Mouse (Mus musculus): ENCODE results near the gene Rgmb.

Gene Rgmb

GRCm38 (mm10) chr17:15821706-15822105, 9.1 kb downstream of the Rgmb start:
- DNase-seq: no peak

GRCm38 (mm10) chr17:15820761-15821160, 10.1 kb downstream of the Rgmb start:
- no peak for DNase-seq

DNA sequence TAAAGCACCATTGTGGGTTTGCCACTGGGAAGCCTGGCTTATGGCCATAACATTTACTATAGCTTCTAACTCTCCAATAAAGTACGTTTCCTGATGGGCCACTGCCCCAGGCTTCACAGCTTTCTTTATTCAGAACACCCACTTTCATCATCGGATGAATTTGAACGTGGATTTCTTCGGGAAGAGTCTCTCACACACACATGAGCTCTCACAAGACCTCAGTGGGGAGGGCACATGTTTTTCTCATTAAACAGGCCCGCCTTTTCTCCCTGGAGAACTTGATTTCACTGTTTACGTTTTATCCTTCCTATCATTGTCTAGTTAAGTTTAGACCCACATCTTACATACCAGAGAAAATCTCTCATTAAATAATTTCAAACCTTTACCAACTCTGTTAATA, 10.7 kb downstream of the Rgmb start:
- no peak for DNase-seq

- no peak for DNase-seq
Observed at GRCm38 (mm10) chr17:15818372-15818771, 12.5 kb downstream of the Rgmb start.

GRCm38 (mm10) chr17:15817634-15818033, 13.2 kb downstream of the Rgmb start:
- DNase-seq: no peak

DNA sequence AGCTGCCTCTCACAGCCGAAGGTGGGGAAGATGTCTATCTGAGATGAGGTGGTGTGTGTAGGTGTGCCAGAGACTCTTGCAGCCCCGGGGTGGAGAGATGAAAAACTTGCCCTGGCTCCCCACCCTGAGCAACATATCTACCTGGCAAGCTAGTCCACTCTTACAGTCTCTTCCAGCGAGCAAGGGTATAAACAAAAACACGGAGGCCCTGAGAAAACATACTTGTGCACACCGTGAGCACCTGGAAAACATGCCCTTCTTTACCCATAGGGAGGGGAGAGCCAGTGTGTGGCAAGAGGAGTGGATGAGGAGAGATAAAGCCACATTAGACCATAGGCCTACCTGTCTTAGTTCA, 13.8 kb downstream of the Rgmb start:
- DNase-seq: no peak

- DNase-seq: no peak
Observed at GRCm38 (mm10) chr17:15816379-15817095, 14.3 kb downstream of the Rgmb start.

GRCm38 (mm10) chr17:15815312-15816018, 15.4 kb downstream of the Rgmb start:
- DNase-seq: no peak

DNA sequence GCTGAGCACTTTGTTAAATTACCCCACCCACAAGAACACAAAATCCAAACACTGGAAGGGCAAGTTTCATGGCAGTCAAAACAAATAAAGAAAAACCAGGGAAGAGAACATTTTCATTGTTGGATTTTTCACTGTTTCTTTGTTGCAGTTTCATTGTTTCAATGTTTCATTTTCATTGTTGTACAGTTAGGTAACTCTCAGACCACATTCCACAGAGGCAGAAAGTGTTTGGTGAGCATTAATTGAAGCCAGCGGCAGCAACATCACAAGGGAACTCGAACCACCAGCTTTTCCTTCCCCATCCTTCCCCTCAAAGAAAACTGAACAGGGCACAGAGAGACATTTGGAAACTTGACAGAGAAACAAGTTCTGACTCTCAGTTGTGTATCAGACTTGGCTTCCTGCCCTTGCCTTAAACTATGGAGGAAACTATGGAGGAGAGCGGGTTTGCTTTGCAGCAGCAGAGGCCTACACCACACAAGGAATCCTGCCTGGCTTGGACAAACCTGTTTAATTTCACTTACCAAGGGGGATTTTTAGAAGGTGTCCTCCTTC, 17.1 kb downstream of the Rgmb start:
- DNase-seq: no peak

DNA sequence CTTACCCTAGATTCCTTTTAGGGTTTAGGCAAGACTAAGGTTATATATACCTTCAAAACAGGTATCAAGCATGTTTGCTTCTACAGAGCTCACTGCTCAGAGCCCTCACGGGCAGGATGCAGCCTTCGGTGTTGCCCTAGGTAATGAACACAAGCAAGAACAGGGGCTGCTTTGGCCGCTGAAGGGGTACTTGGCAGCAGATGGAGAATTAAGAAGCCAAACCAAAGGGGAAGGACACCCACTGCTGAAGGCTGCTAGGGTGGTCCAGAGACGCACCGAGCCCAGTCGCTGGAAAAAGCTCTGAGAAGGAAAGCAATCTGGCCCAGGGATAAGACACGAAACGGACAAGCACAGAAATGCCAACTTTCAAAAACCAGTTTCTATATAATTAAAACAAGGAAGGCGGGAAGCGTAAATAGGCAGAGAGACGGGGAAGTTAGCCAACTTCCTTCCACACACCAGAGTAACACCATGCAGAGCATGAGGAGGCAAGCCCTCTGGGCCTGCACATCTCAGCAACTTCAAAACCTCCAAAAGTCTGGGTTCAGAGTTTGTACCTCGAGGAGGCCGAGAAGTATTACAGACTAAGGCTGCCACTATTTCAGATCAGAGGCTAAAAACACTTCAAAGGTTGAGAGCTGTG, 18.6 kb downstream of the Rgmb start:
- DNase-seq: no peak

GRCm38 (mm10) chr17:15809949-15810348, 20.9 kb downstream of the Rgmb start:
- DNase-seq: no peak

GRCm38 (mm10) chr17:15808468-15809374, 22.1 kb downstream of the Rgmb start:
- DNase-seq: no peak

- DNase-seq: no peak
Observed at GRCm38 (mm10) chr17:15808015-15808414, 22.8 kb downstream of the Rgmb start.

- no peak for DNase-seq
Observed at GRCm38 (mm10) chr17:15807295-15807984, 23.4 kb downstream of the Rgmb start.

DNA sequence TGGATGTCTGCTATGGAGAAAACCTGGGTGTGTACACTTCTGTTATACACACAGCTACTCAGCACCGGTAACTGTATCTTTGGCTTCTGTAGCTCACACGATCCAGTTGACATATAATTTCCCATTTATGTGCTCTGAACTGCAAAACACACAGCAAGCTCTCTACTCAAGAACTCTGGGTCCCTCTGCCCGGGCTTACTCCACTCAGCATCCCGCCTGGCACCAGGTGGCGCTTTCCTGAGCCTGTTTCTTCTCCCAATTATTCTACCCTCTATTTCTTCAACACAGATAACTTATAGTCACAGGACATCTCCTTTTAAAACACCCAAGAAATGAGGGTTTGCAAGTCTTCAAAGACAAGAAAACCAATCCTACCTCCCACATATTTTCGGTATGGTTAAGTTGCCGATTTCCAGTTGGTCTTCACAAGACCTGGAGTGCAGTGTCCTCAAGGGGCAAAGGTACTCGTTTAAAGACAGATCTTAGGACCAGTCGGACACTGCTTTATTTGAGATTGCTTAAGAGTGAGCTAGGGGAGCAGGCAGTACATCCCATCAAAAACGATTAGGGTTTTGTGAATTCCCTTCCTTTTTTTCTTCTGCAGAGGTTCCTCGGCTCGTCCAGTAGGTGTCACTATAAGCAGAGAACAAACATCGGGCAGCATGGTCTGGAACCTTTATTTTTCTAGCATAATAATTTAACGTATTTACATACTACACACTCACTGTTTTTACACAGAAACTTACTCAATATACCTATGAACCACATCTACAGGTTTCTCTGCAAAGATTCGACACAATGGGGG, 26.6 kb downstream of the Rgmb start:
- DNase-seq: no peak

DNA sequence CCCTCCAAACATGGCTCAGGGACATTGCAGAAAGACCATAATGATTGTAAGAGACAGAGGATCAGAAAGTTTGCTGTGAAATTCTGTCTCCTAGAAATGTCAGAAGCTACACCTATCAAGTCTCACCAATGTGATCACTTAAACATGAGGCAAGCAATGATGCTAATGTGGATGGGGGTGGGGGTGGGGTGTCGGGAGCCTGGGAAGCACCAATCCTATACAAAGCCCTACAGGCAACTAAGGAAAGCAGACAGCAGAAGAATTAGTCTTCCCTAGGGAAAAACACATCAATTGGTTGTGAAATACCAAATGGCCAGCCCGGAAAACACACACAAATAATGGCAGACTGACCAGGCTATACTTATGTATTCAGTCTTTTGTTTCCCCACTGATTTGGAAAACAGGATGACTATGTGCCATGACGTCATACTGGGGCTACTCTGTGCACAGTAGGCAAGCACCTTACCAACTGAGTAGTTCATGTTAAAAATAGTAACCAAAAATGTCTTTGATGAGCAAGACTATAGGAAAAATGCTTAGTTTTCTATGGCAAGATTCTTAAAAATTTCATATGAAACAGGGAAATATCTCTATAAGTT, 31.5 kb downstream of the Rgmb start:
- DNase-seq: no peak

GRCm38 (mm10) chr17:15790716-15791115, 40.1 kb downstream of the Rgmb start:
- DNase-seq: no peak

DNA sequence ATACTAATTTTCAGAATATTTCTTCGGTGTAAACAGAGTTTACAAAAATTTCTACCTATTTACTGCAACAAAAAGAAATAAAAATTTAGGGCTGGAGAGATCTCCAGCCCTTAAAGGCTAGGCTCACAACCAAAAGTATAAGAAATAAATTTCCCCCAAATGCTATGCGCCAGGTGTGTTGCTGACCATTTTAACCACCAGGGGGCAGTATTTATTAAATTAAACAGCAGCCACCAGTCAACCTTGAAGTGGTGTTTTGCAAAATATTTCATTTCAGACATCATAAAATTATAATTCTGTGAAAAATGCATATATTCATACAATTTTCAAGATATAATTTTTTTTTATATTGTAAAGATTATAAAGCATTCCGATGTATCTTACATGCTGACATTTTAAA, 43.8 kb downstream of the Rgmb start:
- peak; percentile 36 for DNase-seq

DNA sequence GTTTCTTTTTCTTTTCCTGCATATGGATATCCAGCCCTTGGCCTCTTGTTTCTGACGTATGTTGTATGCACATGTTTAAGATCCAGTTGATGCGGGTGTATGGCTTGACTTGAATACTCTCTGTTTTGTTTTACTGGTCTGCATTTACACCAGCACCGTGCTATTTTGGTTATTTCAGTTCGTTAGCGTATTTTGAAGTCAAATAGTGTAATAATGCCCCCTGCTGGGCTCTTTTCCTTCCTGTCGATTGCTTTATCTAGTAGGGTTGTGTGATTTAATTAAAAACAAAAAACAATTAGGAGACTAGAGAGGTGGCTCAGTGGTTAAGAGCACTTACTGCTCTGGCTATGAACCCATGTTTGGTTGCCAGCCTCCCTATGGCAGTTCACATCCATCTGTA, 52.9 kb downstream of the Rgmb start:
- DNase-seq: peak; percentile 37

DNA sequence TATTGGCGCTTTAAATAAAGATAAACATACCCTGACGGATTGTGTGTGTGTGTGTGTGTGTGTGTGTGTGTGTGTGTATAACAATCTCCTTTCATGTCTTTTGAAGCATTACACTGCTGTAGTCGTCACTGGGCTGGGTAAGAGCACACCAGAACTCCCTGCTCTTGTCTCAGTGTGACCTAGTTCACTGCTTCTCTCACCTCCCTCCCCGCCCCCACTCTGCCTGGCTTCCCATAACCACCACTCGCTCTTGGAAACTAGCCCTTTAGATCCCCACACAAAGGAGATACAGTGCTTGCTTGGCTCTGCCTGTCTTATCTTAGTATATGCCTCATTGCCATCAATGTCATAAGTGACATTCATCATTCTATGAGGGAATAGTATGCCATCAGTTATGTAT, 54.5 kb downstream of the Rgmb start:
- DNase-seq: no peak
